7 mouse cellular contexts compared by ENCODE assay signal in genomic region chr15:84681455-84682193, GRCm38 (mm10). TPM values are rescaled to one million over a fixed set of nuclear protein-coding genes. Genes with fewer than 3 reads are reported as not detected.
DNase-seq lines count a peak whose midpoint lies in the region; ATAC-seq and TF ChIP-seq lines count a peak whose summit lies in the region.

No protein-coding gene starts in this region.

- ATAC-seq in lung, postnatal 0 days, result peak; percentile 63
- peak; percentile 65 for ATAC-seq in stomach, embryonic 15.5 days (ENCODE audit: insufficient read depth, low FRiP score, low read depth)

- H3K4me1 ChIP-seq in bone marrow macrophage, adult 2 months (ENCODE audit: control insufficient read depth, insufficient read depth, low read length), result peaks cover 28% of the 10 kb centered on the region
- H3K4me1 ChIP-seq in lung, postnatal 0 days (ENCODE audit: insufficient read depth, low read depth, low read length), result peaks cover 5% of the 10 kb centered on the region; the same call in 1 of the 2 replicates
- H3K4me1 ChIP-seq in stomach, embryonic 15.5 days, result peaks cover 26% of the 10 kb centered on the region

- intact Hi-C loops in left cerebral cortex, postnatal 25 days (cut with DNase I), result no loop called here

- DNase-seq in Muller cell, postnatal 12 days (ENCODE audit: inconsistent ontology term), result peak; percentile 69
- peak; percentile 97 for DNase-seq in heart, adult 11 months
- DNase-seq in kidney, adult 18-20 months, result peak; percentile 43
- DNase-seq in lung, postnatal 0 days (ENCODE audit: low spot score), result peak; percentile 76
- no peak for DNase-seq in left cerebral cortex, postnatal 25 days (ENCODE audit: low spot score in 2 of 2)

- H3K27me3 ChIP-seq in lung, postnatal 0 days (replicated peaks; ENCODE audit: insufficient read depth, low read length), result no peaks in the 10 kb centered on the region
- H3K27me3 ChIP-seq in stomach, embryonic 15.5 days (replicated peaks), result no peaks in the 10 kb centered on the region

- H3K4me3 ChIP-seq in bone marrow macrophage, adult 2 months (ENCODE audit: insufficient read depth, low read length), result peak overlapping the region; percentile 89
- peak overlapping the region; percentile 62 for H3K4me3 ChIP-seq in lung, postnatal 0 days (ENCODE audit: low read depth, low read length)
- peak overlapping the region; percentile 85 for H3K4me3 ChIP-seq in stomach, embryonic 15.5 days (replicated peaks)

- no peak overlapping the region for H3K27ac ChIP-seq in bone marrow macrophage, adult 2 months (ENCODE audit: insufficient read depth, low read depth, low read length)
- H3K27ac ChIP-seq in lung, postnatal 0 days (ENCODE audit: low read length), result peak overlapping the region; percentile 64; the same call in 1 of the 2 replicates
- peak overlapping the region; percentile 89 for H3K27ac ChIP-seq in stomach, embryonic 15.5 days

- no peaks in the 10 kb centered on the region for H3K36me3 ChIP-seq in lung, postnatal 0 days (ENCODE audit: insufficient read depth, low read length)
- H3K36me3 ChIP-seq in stomach, embryonic 15.5 days, result 0 out of 2 replicates have a peak, but pooled peaks cover 3% of the 10 kb centered on the region

- peak overlapping the region; percentile 76 for H3K9ac ChIP-seq in lung, postnatal 0 days (replicated peaks; ENCODE audit: low read depth)
- peak overlapping the region; percentile 84; the same call in 1 of the 2 replicates for H3K9ac ChIP-seq in stomach, embryonic 15.5 days

- no peak for TF ChIP-seq EP300 in lung, postnatal 0 days (IDR thresholded peaks at IDR 0.05)

- WGBS in lung, postnatal 0 days, result 1% methylated on average over 18 of the region's 31 CpGs
- 1% methylated on average over 30 of the region's 31 CpGs for WGBS in stomach, embryonic 15.5 days

- no peak for TF ChIP-seq CTCF in bone marrow macrophage, adult 2 months (IDR thresholded peaks at IDR 0.05; ENCODE audit: low read depth, low read length)
- TF ChIP-seq CTCF in lung, postnatal 0 days (IDR thresholded peaks at IDR 0.05), result peak; percentile 43

- no peaks in the 10 kb centered on the region for H3K9me3 ChIP-seq in lung, postnatal 0 days (ENCODE audit: low read length)
- H3K9me3 ChIP-seq in stomach, embryonic 15.5 days, result no peaks in the 10 kb centered on the region

- H3K4me2 ChIP-seq in lung, postnatal 0 days (replicated peaks; ENCODE audit: low read depth, low read length), result peak overlapping the region; percentile 96
- H3K4me2 ChIP-seq in stomach, embryonic 15.5 days, result peak overlapping the region; percentile 90

- no peak for TF ChIP-seq POLR2A in bone marrow macrophage, adult 2 months (IDR thresholded peaks at IDR 0.05; ENCODE audit: borderline replicate concordance, low read depth, low read length)

RNA-seq across cellular contexts. Expression of gene Prr5, which starts 12.2 kb away (rescaled TPM):
- polyA plus RNA-seq in bone marrow macrophage, adult 2 months (2012; ENCODE audit: insufficient read depth, insufficient read length, missing spikeins), result not detected in 2 replicates
- 8.8 and 9.2 TPM in 2 replicates for polyA plus RNA-seq in lung, postnatal 0 days (2015; fragmentation: Nextera tagmentation; extraction: Ambion mirVana)
- 40.1 and 42.1 TPM in 2 replicates for polyA plus RNA-seq in stomach, embryonic 15.5 days (2015; fragmentation: Nextera tagmentation; extraction: Ambion mirVana)
- 10 to 100 TPM; 11.6 to 13.2 TPM for total RNA-seq in left cerebral cortex, postnatal 25 days (2021)

RNA-seq across cellular contexts. Expression of gene Arhgap8, which starts 38.2 kb away (rescaled TPM):
- polyA plus RNA-seq in bone marrow macrophage, adult 2 months (2012; ENCODE audit: insufficient read depth, insufficient read length, missing spikeins), result not detected in 2 replicates
- polyA plus RNA-seq in lung, postnatal 0 days (2015; fragmentation: Nextera tagmentation; extraction: Ambion mirVana), result 15.9 and 19.4 TPM in 2 replicates
- 10.3 and 11.4 TPM in 2 replicates for polyA plus RNA-seq in stomach, embryonic 15.5 days (2015; fragmentation: Nextera tagmentation; extraction: Ambion mirVana)
- total RNA-seq in left cerebral cortex, postnatal 25 days (2021), result under 1 TPM in 1 of 2 experiments, not detected in 1; 0.23 TPM

Comparison
In these comparisons a context has a peak if more than half of its experiments do, and no peak if none do; other contexts are left out.
1. DNase-seq: peak in Muller cell, postnatal 12 days (single experiment), heart, adult 11 months (single experiment), kidney, adult 18-20 months (single experiment) and lung, postnatal 0 days (single experiment); none in left cerebral cortex, postnatal 25 days (0 of 2).
2. RNA of gene Arhgap8, which starts 38.2 kb away (polyA plus RNA-seq): 15.9 to 19.4 TPM in lung, postnatal 0 days and 10.3 to 11.4 TPM in stomach, embryonic 15.5 days; not detected in bone marrow macrophage, adult 2 months; every median in the first group is over 10 times any median in the second.
3. Peak in every context shown above with its lines, with median percentiles within 50 percentile points of each other: H3K4me3 ChIP-seq.